Mouse (Mus musculus) heart, postnatal 0 days (tissue): ENCODE measurements at regions not wholly inside any gene's neighbourhood (a gene's known extent, or its start where the extent isn't known, plus 50 kb on each side); places are given as distances from the start of the nearest gene placed in this dataset.

Source experiments
- CTCF ChIP-seq: IDR thresholded peaks from 2 replicates; pipeline ENCODE4 v1.5.1; 2016; ENCODE audit warnings: antibody characterized with exemption, control low read depth, low read depth
- EP300 ChIP-seq: IDR thresholded peaks from 2 replicates; pipeline ENCODE4 v1.6.1; 2016; ENCODE audit warnings: antibody characterized with exemption, low read depth

DNA sequence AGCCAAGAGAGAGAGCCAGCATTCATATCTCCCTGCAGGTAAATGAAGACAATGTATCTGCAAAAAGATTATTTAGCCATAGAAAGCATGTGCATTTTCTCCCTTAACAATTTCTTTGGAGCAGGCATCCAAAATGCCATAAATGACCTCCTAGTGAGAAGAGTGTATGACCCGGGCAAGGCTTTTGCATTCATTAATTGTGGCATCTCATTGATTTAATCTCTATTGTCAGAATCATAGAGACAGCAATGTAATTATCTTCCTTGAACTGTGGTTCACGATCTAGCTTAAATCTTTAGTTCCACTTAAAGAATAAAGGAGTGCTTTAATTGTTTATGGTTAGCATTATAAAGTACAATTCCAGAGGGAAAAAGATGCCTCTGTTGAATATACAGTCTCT lies 190.5 kb upstream of the Prkd1 start:
- TF ChIP-seq CTCF, result no peak
- TF ChIP-seq EP300, result no peak
